Mouse (Mus musculus): ENCODE results near the gene Slc4a4. TPM values are rescaled to one million over a fixed set of nuclear protein-coding genes. Genes with fewer than 3 reads are reported as not detected.

Slc4a4 gene
- polyA plus RNA-seq, 1 experiment from 2014 or later: 12.2 TPM

DNA sequence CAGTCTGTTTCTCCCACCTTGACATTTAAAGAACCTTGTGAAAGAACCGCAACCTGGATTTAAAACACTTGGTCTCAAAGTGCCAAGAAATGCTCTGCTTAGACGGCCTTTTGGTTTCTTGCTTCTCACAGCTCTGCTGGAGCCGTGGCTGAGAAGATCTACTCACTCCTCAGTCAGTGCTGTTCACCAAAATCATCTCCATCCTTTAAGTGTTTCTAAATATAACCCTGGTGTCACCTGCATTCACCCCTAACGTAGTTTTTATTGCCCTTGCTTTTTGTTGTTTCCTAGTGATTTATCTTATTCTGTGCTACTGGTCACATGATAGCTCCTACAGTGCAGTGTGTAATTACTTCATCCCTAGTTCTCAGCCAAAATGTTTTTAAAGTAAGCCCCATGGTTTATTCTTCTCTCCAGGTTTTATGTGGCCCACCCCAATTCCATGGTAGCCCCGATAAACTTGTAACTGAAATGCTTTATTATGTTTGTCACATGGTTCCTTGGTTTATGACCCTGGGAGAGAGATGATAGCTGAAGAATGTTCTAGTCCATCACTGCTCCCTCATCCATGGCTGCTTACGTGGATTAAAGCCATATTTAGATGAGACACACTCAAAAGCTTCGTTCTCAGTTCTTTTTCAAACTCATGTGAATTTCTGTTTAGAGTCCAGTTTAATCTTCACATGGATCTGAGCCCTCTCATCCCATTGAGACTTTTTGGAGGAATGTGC lies 323.5 kb downstream of the Slc4a4 start:
- 69% methylated on average over 7 of the region's 7 CpGs for WGBS

GRCm38 (mm10) chr5:89211057-89211456 lies 324.4 kb downstream of the Slc4a4 start:
- H3K4me1 ChIP-seq: no peaks in the 10 kb centered on the region
- no peaks in the 10 kb centered on the region for H3K36me3 ChIP-seq
- no peaks in the 10 kb centered on the region for H3K27me3 ChIP-seq (replicated peaks)
- H3K4me3 ChIP-seq (replicated peaks): no peak overlapping the region
- no peak for ATAC-seq (ENCODE audit: low FRiP score)
- 69% methylated on average over 1 of the region's 1 CpGs for WGBS
- no peak overlapping the region for H3K4me2 ChIP-seq
- H3K27ac ChIP-seq (replicated peaks): no peak overlapping the region
- H3K9me3 ChIP-seq (replicated peaks): no peaks in the 10 kb centered on the region
- H3K9ac ChIP-seq (replicated peaks): no peak overlapping the region

More for the DNA sequence above, 323.5 kb downstream of the Slc4a4 start:
- no peaks in the 10 kb centered on the region for H3K27me3 ChIP-seq (replicated peaks)
- H3K4me3 ChIP-seq (replicated peaks): no peak overlapping the region
- no peak overlapping the region for H3K9ac ChIP-seq (replicated peaks)
- H3K27ac ChIP-seq (replicated peaks): no peak overlapping the region
- H3K4me2 ChIP-seq: no peak overlapping the region
- no peaks in the 10 kb centered on the region for H3K36me3 ChIP-seq
- no peak for ATAC-seq (ENCODE audit: low FRiP score)
- H3K9me3 ChIP-seq (replicated peaks): no peaks in the 10 kb centered on the region
- no peaks in the 10 kb centered on the region for H3K4me1 ChIP-seq

- WGBS: 68% methylated on average over 8 of the region's 8 CpGs
- H3K4me2 ChIP-seq: no peak overlapping the region
- no peaks in the 10 kb centered on the region for H3K9me3 ChIP-seq (replicated peaks)
- no peak overlapping the region for H3K4me3 ChIP-seq (replicated peaks)
- no peaks in the 10 kb centered on the region for H3K4me1 ChIP-seq
- no peak overlapping the region for H3K27ac ChIP-seq (replicated peaks)
- no peak overlapping the region for H3K9ac ChIP-seq (replicated peaks)
- ATAC-seq (ENCODE audit: low FRiP score): no peak
- H3K36me3 ChIP-seq: no peaks in the 10 kb centered on the region
- H3K27me3 ChIP-seq (replicated peaks): no peaks in the 10 kb centered on the region
Observed at GRCm38 (mm10) chr5:89218222-89218621, 331.6 kb downstream of the Slc4a4 start.

DNA sequence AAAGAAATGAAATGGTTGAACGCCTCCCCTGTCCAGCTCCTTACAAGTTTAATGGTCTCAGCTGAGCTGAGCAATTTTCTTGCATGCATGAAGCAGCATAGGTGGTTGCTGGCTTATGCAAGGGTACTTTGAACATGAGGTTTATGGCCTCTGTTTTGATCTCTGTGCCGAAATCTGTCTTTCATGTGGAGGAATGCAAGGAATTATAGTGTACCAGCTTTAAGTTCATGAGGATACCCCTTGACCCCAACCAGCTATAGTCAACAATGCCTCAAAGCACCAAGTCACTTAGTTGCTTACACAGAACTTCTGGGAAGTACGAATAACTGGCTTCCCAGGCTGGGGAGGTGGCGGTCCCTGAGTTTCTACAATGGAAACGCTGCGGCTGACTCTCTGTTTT lies 332.1 kb downstream of the Slc4a4 start:
- H3K4me2 ChIP-seq: no peak overlapping the region
- 66% methylated on average over 6 of the region's 6 CpGs for WGBS
- no peaks in the 10 kb centered on the region for H3K36me3 ChIP-seq
- ATAC-seq (ENCODE audit: low FRiP score): no peak
- no peaks in the 10 kb centered on the region for H3K4me1 ChIP-seq
- no peaks in the 10 kb centered on the region for H3K27me3 ChIP-seq (replicated peaks)
- H3K9ac ChIP-seq (replicated peaks): no peak overlapping the region
- no peak overlapping the region for H3K27ac ChIP-seq (replicated peaks)
- H3K9me3 ChIP-seq (replicated peaks): no peaks in the 10 kb centered on the region
- no peak overlapping the region for H3K4me3 ChIP-seq (replicated peaks)

DNA sequence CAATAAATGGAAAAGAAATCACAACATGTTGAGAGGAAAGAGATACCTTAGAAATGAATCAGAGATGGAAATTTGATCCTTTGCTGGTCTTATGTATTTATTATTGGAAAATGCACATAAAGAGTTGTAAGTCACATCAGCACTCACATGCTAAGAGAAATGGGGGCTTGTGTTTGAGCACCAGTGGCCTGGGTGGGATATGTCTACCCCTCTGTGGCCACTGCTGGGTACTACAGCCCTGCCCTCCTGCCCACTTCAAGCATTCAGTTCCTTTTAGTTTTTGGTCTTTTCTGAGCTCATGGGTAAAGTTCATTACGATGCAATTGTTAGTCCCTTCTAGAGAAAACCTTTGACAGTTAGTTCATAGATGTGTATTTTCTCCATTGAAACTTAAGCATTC lies 335.0 kb downstream of the Slc4a4 start:
- Histone ChIP-seq H3K4me1 (no peaks in the 10 kb centered on the region), H3K27ac (replicated peaks) (no peak overlapping the region), H3K4me3 (replicated peaks) (no peak overlapping the region), H3K36me3 (no peaks in the 10 kb centered on the region), H3K9me3 (replicated peaks) (no peaks in the 10 kb centered on the region), H3K9ac (replicated peaks) (no peak overlapping the region), H3K27me3 (replicated peaks) (no peaks in the 10 kb centered on the region), H3K4me2 (no peak overlapping the region)
- 59% methylated on average over 1 of the region's 1 CpGs for WGBS
- no peak; the same call in 1 of the 2 replicates for ATAC-seq (ENCODE audit: low FRiP score)

DNA sequence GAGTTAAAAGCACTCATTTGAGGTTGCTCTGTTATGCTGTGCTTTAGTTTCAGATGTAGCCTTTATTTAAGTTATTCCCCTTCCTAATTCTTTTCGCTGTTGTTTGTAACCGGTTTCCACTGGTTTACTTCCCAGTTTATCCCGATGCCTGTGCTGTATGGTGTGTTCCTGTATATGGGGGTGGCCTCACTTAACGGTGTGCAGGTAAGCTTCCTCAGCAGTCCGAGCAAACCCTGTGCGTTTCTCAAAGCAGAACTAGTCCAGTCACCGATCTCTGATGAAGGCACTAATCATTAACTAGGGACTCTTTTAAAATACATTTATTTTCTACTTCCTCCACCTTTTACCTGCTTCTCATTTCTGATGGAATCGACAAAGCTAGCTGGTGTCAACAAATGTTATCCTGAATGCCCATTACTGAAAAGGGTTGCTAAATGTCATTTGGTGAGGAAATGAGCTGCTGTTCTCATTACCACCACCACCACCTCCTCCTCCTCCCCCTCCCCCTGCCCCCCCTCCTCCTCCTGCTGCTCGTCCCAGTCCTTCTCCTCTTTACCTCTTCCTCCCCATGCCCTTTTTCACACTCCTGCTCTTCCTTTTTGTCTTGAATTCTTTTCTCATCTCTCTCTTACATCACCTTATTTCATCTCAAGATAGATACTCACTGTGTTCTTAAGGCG lies 336.6 kb downstream of the Slc4a4 start:
- no peak overlapping the region for H3K4me2 ChIP-seq
- H3K4me3 ChIP-seq (replicated peaks): no peak overlapping the region
- H3K4me1 ChIP-seq: no peaks in the 10 kb centered on the region
- no peaks in the 10 kb centered on the region for H3K36me3 ChIP-seq
- H3K9me3 ChIP-seq (replicated peaks): no peaks in the 10 kb centered on the region
- ATAC-seq (ENCODE audit: low FRiP score): no peak
- no peak overlapping the region for H3K9ac ChIP-seq (replicated peaks)
- WGBS: 53% methylated on average over 10 of the region's 10 CpGs
- no peaks in the 10 kb centered on the region for H3K27me3 ChIP-seq (replicated peaks)
- no peak overlapping the region for H3K27ac ChIP-seq (replicated peaks)

DNA sequence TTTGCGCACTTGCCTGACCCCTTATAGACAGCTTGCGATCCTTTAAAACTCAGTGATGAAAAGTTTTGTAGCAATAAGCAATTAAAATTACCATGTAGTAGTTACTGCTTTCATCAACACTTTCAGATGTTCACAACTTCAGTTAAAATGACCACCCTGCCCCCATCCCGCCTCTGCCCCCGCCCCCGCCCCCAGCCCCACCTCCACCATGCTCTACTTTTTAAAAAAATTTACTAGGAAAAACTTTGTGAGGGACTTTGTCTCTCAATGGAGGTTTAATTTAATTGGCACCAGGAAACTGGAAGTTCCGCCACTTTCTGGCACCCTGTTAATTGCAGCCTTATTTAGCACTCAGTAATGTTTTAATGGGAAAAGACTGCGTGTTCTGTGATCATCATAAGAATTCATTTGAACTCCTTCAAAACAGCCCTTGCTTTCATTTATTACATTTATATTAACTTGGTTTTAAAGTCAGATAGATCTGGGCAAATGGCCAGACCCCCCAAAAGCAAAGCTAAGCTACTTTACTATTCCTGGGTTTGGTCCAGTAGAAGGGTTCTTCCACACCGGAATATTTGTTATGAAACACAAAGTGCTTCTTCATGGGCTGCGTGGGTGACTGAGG lies 337.2 kb downstream of the Slc4a4 start:
- Histone ChIP-seq H3K27me3 (replicated peaks) (no peaks in the 10 kb centered on the region), H3K27ac (replicated peaks) (no peak overlapping the region), H3K4me1 (no peaks in the 10 kb centered on the region), H3K36me3 (no peaks in the 10 kb centered on the region), H3K4me3 (replicated peaks) (no peak overlapping the region), H3K9me3 (replicated peaks) (no peaks in the 10 kb centered on the region), H3K4me2 (no peak overlapping the region), H3K9ac (replicated peaks) (no peak overlapping the region)
- WGBS: 69% methylated on average over 9 of the region's 9 CpGs
- ATAC-seq (ENCODE audit: low FRiP score): no peak

- Histone ChIP-seq H3K27me3 (replicated peaks) (no peaks in the 10 kb centered on the region), H3K4me2 (no peak overlapping the region), H3K27ac (replicated peaks) (no peak overlapping the region), H3K9me3 (replicated peaks) (no peaks in the 10 kb centered on the region), H3K4me1 (no peaks in the 10 kb centered on the region), H3K36me3 (no peaks in the 10 kb centered on the region), H3K4me3 (replicated peaks) (no peak overlapping the region), H3K9ac (replicated peaks) (no peak overlapping the region)
- no peak for ATAC-seq (ENCODE audit: low FRiP score)
- 74% methylated on average over 2 of the region's 2 CpGs for WGBS
Observed at GRCm38 (mm10) chr5:89227948-89228347, 341.3 kb downstream of the Slc4a4 start.

- ATAC-seq (ENCODE audit: low FRiP score): no peak
- H3K27me3 ChIP-seq (replicated peaks): no peaks in the 10 kb centered on the region
- H3K36me3 ChIP-seq: no peaks in the 10 kb centered on the region
- H3K27ac ChIP-seq (replicated peaks): no peak overlapping the region
- no peak overlapping the region for H3K4me3 ChIP-seq (replicated peaks)
- H3K4me1 ChIP-seq: no peaks in the 10 kb centered on the region
- H3K9me3 ChIP-seq (replicated peaks): no peaks in the 10 kb centered on the region
- WGBS: 85% methylated on average over 5 of the region's 5 CpGs
- no peak overlapping the region for H3K9ac ChIP-seq (replicated peaks)
- no peak overlapping the region for H3K4me2 ChIP-seq
Observed at GRCm38 (mm10) chr5:89229606-89230005, 343.0 kb downstream of the Slc4a4 start.

- WGBS: 90% methylated on average over 7 of the region's 7 CpGs
Observed at GRCm38 (mm10) chr5:89232313-89232712, 345.7 kb downstream of the Slc4a4 start.

DNA sequence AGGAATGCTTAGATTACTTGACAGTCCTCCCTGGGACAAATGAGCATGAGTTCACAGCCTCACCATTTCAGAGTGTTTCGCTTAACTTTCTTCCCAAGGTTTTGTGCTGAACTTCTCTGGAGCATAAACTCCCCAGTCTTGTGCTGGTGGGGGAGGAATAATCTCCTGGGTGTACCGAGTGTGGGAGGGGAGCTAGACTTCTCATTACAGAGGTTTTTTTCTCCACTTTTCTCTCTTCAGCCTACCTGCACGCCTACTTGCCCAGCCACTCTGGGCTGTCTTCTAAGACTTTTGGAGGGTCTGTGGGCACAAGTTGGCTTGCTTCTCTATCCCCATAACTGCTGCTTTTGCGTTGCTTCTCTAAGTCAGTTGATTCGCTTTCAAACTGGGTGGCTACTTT lies 365.2 kb downstream of the Slc4a4 start:
- ATAC-seq (ENCODE audit: low FRiP score): no peak
- Histone ChIP-seq H3K27me3 (replicated peaks) (no peaks in the 10 kb centered on the region), H3K36me3 (no peaks in the 10 kb centered on the region), H3K4me1 (no peaks in the 10 kb centered on the region), H3K27ac (replicated peaks) (no peak overlapping the region), H3K4me3 (replicated peaks) (no peak overlapping the region), H3K9ac (replicated peaks) (no peak overlapping the region), H3K4me2 (no peak overlapping the region), H3K9me3 (replicated peaks) (no peaks in the 10 kb centered on the region)
- 87% methylated on average over 5 of the region's 5 CpGs for WGBS

More at GRCm38 (mm10) chr5:89232313-89232712, 345.7 kb downstream of the Slc4a4 start:
- Histone ChIP-seq H3K27me3 (replicated peaks) (no peaks in the 10 kb centered on the region), H3K36me3 (no peaks in the 10 kb centered on the region), H3K9ac (replicated peaks) (no peak overlapping the region), H3K4me1 (no peaks in the 10 kb centered on the region), H3K4me3 (replicated peaks) (no peak overlapping the region), H3K27ac (replicated peaks) (no peak overlapping the region), H3K9me3 (replicated peaks) (no peaks in the 10 kb centered on the region), H3K4me2 (no peak overlapping the region)
- no peak for ATAC-seq (ENCODE audit: low FRiP score)

Measured in neural tube, embryonic 15.5 days (tissue).